Mouse (Mus musculus) hindbrain, embryonic 11.5 days (tissue): ENCODE measurements around the gene Cga. TPM values are rescaled to one million over a fixed set of nuclear protein-coding genes. Genes with fewer than 3 reads are reported as not detected.
"Not testable (repeated sequence)": the region's sequence is repeated elsewhere in the genome, so short reads cannot be mapped to it uniquely, and the experiment has no call there.

Experiments used
- ATAC-seq: fragments of 200-750 bp; cut with Nextera tagmentation; 2 replicates; pipeline ENCODE4 v1.8.0; 2017; ENCODE audit warnings: mild to moderate bottlenecking, moderate TSS enrichment, moderate library complexity; ENCODE audit not compliant: low FRiP score
- DNase-seq: peaks from one replicate; pipeline ENCODE4 v3.0.0-alpha.2; 2015; ENCODE audit warnings: low spot score
- H3K27ac ChIP-seq: fragments of 300-500 bp; sonication (generic); 2 replicates; pipeline ENCODE4 v1.5.1; 2014; ENCODE audit warnings: mild to moderate bottlenecking, low read depth, low read length
- H3K27me3 ChIP-seq: fragments of 300-500 bp; sonication (generic); 2 replicates; pipeline ENCODE4 v1.6.1; 2014; ENCODE audit warnings: mild to moderate bottlenecking, low read length, moderate library complexity, mixed read lengths; ENCODE audit not compliant: control insufficient read depth, insufficient read depth
- H3K36me3 ChIP-seq: fragments of 300-500 bp; sonication (generic); 2 replicates; pipeline ENCODE4 v1.6.1; 2014; ENCODE audit warnings: mild to moderate bottlenecking, low read length, moderate library complexity, mixed read lengths; ENCODE audit not compliant: control insufficient read depth, insufficient read depth
- H3K4me1 ChIP-seq: fragments of 300-500 bp; sonication (generic); replicated peaks from 2 replicates; pipeline ENCODE4 v1.6.1; 2014; ENCODE audit warnings: low read length, mixed read lengths; ENCODE audit not compliant: control insufficient read depth, insufficient read depth
- H3K4me2 ChIP-seq: fragments of 300-500 bp; sonication (generic); replicated peaks from 2 replicates; pipeline ENCODE4 v1.6.1; 2014; ENCODE audit warnings: mild to moderate bottlenecking, low read depth, low read length
- H3K4me3 ChIP-seq: fragments of 300-500 bp; sonication (generic); 2 replicates; pipeline ENCODE4 v1.5.1; 2014; ENCODE audit warnings: low read depth, low read length
- H3K9ac ChIP-seq: fragments of 300-500 bp; sonication (generic); 2 replicates; pipeline ENCODE4 v1.6.1; 2014; ENCODE audit warnings: low read depth, low read length
- H3K9me3 ChIP-seq: fragments of 300-500 bp; sonication (generic); 2 replicates; pipeline ENCODE4 v1.6.1; 2016; ENCODE audit warnings: low read length; ENCODE audit not compliant: control insufficient read depth
- WGBS: fragments of 180-500 bp; shearing (Covaris S2); extraction: QIAGEN DNeasy Blood & Tissue Kit; methylation state at CpG from one replicate; pipeline ENCODE4 v1.1.7; 2014; 5-methylcytosine and 5-hydroxymethylcytosine counted together
- polyA plus RNA-seq: library from polyadenylated mRNA; unstranded; fragments of >200 nt; fragmentation: Nextera tagmentation; extraction: Ambion mirVana; gene quantifications from 2 replicates; pipeline ENCODE4 v1.2.1, GENCODE M21; 2014

The Cga gene
- polyA plus RNA-seq, 1 experiment from 2014 or later, result not detected

GRCm38 (mm10) chr4:34922177-34922870 lies 28.7 kb downstream of the Cga start:
- ATAC-seq, result peak; percentile 68; the same call in 1 of the 2 replicates
- no peak overlapping the region for H3K27ac ChIP-seq
- WGBS, result 71% methylated on average over 6 of the region's 6 CpGs
- no peak overlapping the region for H3K4me3 ChIP-seq
- H3K4me2 ChIP-seq, result no peak overlapping the region
- no peaks in the 10 kb centered on the region for H3K27me3 ChIP-seq
- H3K36me3 ChIP-seq, result no peaks in the 10 kb centered on the region
- no peak overlapping the region for H3K9ac ChIP-seq
- peak; percentile 62 for DNase-seq
- H3K9me3 ChIP-seq, result no peaks in the 10 kb centered on the region
- no peaks in the 10 kb centered on the region for H3K4me1 ChIP-seq

GRCm38 (mm10) chr4:34928386-34928785 lies 34.8 kb downstream of the Cga start:
- H3K4me2 ChIP-seq, H3K36me3 ChIP-seq, DNase-seq, H3K4me3 ChIP-seq, H3K9ac ChIP-seq, H3K27me3 ChIP-seq, H3K4me1 ChIP-seq, ATAC-seq, H3K9me3 ChIP-seq, H3K27ac ChIP-seq: not testable (repeated sequence)
- WGBS, result 85% methylated on average over 7 of the region's 7 CpGs

- Histone ChIP-seq H3K36me3 (no peaks in the 10 kb centered on the region), H3K4me2 (no peak overlapping the region), H3K27me3 (no peaks in the 10 kb centered on the region), H3K4me1 (no peaks in the 10 kb centered on the region), H3K27ac (no peak overlapping the region), H3K9me3 (no peaks in the 10 kb centered on the region), H3K4me3 (no peak overlapping the region), H3K9ac (no peak overlapping the region)
- ATAC-seq, result no peak
- no peak for DNase-seq
- 92% methylated on average over 25 of the region's 25 CpGs for WGBS
Observed at GRCm38 (mm10) chr4:34941046-34941445, 47.5 kb downstream of the Cga start.

GRCm38 (mm10) chr4:34947181-34947580 lies 53.6 kb downstream of the Cga start:
- Histone ChIP-seq H3K27me3 (no peaks in the 10 kb centered on the region), H3K27ac (no peak overlapping the region), H3K4me2 (no peak overlapping the region), H3K36me3 (no peaks in the 10 kb centered on the region), H3K4me3 (no peak overlapping the region), H3K4me1 (no peaks in the 10 kb centered on the region), H3K9ac (no peak overlapping the region), H3K9me3 (no peaks in the 10 kb centered on the region)
- DNase-seq (no peak), ATAC-seq (no peak)

GRCm38 (mm10) chr4:34953716-34954115 lies 60.1 kb downstream of the Cga start:
- Histone ChIP-seq H3K9ac (no peak overlapping the region), H3K4me2 (no peak overlapping the region), H3K36me3 (no peaks in the 10 kb centered on the region), H3K9me3 (no peaks in the 10 kb centered on the region), H3K4me3 (no peak overlapping the region), H3K27ac (no peak overlapping the region), H3K27me3 (no peaks in the 10 kb centered on the region), H3K4me1 (no peaks in the 10 kb centered on the region)
- WGBS, result 87% methylated on average over 10 of the region's 10 CpGs
- ATAC-seq (no peak), DNase-seq (no peak)

Other genes starting within 250 kb of the Cga start
- gene Slc35a1, start 206.3 kb upstream of the Cga start, polyA plus RNA-seq, result 52.1 and 62.4 TPM in 2 replicates
- gene Cfap206, start 163.6 kb upstream of the Cga start, polyA plus RNA-seq, result 4.5 and 5.1 TPM in 2 replicates
- gene Gm136, start 137.5 kb upstream of the Cga start, polyA plus RNA-seq, result not detected in 2 replicates
- gene Smim8, start 115.4 kb upstream of the Cga start, polyA plus RNA-seq, result 43.6 and 50.5 TPM in 2 replicates
- 41.7 and 42.4 TPM in 2 replicates for gene Zfp292, start 10.8 kb upstream of the Cga start, polyA plus RNA-seq